Mouse (Mus musculus) ES-E14 (cell line): ENCODE data around the gene Lemd1.

Experiments
- HCFC1 ChIP-seq: IDR thresholded peaks from 2 replicates; pipeline ENCODE4 v1.6.1; 2012; ENCODE audit warnings: low read length, inconsistent platforms, borderline replicate concordance; ENCODE audit not compliant: insufficient read depth
- MAFK ChIP-seq: IDR thresholded peaks from 2 replicates; pipeline ENCODE4 v1.6.1; 2014; ENCODE audit warnings: mild to moderate bottlenecking, low read depth, low read length, inconsistent platforms; ENCODE audit not compliant: insufficient read depth

GRCm38 (mm10) chr1:132229667-132230066, 38.4 kb downstream of the Lemd1 start, which contains the start of gene Gm10188:
- TF ChIP-seq HCFC1 = no peak
- no peak for TF ChIP-seq MAFK
